Mouse (Mus musculus) fat pad, adult 2 months (tissue): ENCODE measurements around the gene Grin2b.

ENCODE experiments used
- DNase-seq: peaks from one replicate; pipeline ENCODE4 v3.0.0-alpha.2; 2011; ENCODE audit warnings: low read depth, low spot score; ENCODE audit errors: extremely low read depth

Gene Grin2b

GRCm38 (mm10) chr6:136011038-136011311, 162.3 kb downstream of the Grin2b start:
- no peak for DNase-seq

GRCm38 (mm10) chr6:136010290-136011037, 162.8 kb downstream of the Grin2b start:
- DNase-seq = no peak

GRCm38 (mm10) chr6:136008120-136008519, 165.2 kb downstream of the Grin2b start:
- DNase-seq = no peak

GRCm38 (mm10) chr6:135994691-135995090, 178.6 kb downstream of the Grin2b start:
- DNase-seq = no peak

- DNase-seq = no peak
Measured at GRCm38 (mm10) chr6:135993897-135994296, 179.4 kb downstream of the Grin2b start.

- DNase-seq = no peak
Measured at GRCm38 (mm10) chr6:135993378-135993777, 179.9 kb downstream of the Grin2b start.

GRCm38 (mm10) chr6:135976106-135976505, 197.2 kb downstream of the Grin2b start:
- no peak for DNase-seq

GRCm38 (mm10) chr6:135972481-135972880, 200.8 kb downstream of the Grin2b start:
- no peak for DNase-seq

GRCm38 (mm10) chr6:135971481-135971880, 201.8 kb downstream of the Grin2b start:
- DNase-seq = no peak

- DNase-seq = no peak
Measured at GRCm38 (mm10) chr6:135970716-135971318, 202.5 kb downstream of the Grin2b start.

- DNase-seq = no peak
Measured at GRCm38 (mm10) chr6:135961766-135962165, 211.5 kb downstream of the Grin2b start.

GRCm38 (mm10) chr6:135959629-135960028, 213.7 kb downstream of the Grin2b start:
- no peak for DNase-seq

- no peak for DNase-seq
Measured at GRCm38 (mm10) chr6:135951666-135952065, 221.6 kb downstream of the Grin2b start.

GRCm38 (mm10) chr6:135945511-135945910, 227.8 kb downstream of the Grin2b start:
- DNase-seq = no peak

- DNase-seq = no peak
Measured at GRCm38 (mm10) chr6:135944358-135944757, 229.0 kb downstream of the Grin2b start.

GRCm38 (mm10) chr6:135943121-135943617, 230.1 kb downstream of the Grin2b start:
- no peak for DNase-seq

GRCm38 (mm10) chr6:135932924-135933323, 240.4 kb downstream of the Grin2b start:
- DNase-seq = no peak

- DNase-seq = no peak
Measured at GRCm38 (mm10) chr6:135932400-135932920, 240.9 kb downstream of the Grin2b start.

GRCm38 (mm10) chr6:135917676-135918075, 255.6 kb downstream of the Grin2b start:
- no peak for DNase-seq

- DNase-seq = no peak
Measured at GRCm38 (mm10) chr6:135914608-135915007, 258.7 kb downstream of the Grin2b start.

- no peak for DNase-seq
Measured at GRCm38 (mm10) chr6:135912114-135912513, 261.2 kb downstream of the Grin2b start.

GRCm38 (mm10) chr6:135911131-135911530, 262.2 kb downstream of the Grin2b start:
- no peak for DNase-seq
